Mouse (Mus musculus): Measurements from ENCODE around the gene Iqschfp.

Gene Iqschfp

DNA sequence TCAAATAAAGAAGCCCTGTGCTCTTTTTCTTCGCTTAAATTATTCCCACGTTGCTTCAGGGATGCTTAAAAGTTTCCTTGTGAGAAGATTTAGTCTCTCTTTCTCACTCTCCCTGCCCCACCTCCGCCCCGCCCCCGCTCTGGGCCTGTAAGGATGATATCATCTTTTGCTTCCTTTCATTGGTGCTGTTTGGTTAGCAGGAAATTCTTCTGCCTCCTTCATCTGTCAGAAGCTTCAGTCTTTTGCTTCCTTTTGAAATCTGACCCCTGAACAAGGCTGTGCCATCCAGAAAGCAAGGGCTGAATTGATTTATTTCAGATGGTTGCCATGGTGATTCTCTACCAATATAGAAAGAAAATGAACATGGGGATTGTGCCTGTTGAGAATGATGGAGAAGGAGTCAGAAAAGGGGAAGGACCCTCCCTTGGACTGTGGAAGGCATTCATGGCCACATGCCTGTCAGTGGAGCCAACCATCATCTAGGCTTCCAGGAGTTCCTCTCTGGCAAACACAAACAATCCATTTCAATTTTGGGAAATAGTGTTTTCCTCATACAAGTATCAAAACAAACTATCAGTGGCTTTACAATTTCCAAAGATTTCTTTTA is 62.5 kb downstream of the Iqschfp start:
- DNase-seq (ENCODE audit: low spot score in 2 of 2) = no peak

DNA sequence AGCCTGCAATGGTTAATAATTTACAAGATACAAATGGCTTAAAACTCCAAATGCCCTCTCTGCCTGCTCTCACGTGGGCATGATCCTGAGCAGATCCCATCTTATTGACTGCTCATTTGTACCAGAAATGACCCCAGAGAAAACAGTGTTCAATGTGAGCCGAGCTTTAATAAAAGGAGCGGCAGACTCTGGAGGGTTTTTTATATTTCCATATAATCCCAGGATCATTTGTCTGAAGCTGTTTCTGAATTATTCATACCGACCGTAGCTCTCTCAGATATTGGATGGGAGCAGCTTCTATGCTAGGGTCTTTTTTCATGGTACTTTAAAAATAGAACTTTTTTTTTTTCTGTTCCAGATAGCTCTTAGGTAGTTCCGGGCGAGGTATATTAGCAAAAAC is 67.6 kb downstream of the Iqschfp start:
- no peak for DNase-seq (ENCODE audit: low spot score in 2 of 2)

DNA sequence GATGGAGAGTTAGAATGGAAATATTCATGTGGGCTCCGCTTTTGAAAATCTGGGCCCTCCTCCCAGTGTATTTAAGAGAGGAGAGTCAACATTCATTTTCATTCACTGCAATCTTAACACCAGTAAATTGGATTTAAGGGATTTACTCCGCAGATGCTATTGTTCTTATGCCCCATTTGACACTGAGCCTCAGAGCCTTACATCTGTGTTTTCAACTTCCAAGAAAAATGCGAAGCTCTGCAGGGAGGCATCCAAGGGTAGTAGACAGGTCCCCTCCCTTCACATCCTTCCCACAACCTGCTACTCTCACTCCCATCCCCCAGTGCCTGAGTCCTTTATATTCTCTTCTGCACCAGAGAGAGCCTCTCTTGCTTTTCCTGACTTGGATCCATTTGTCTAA is 68.1 kb downstream of the Iqschfp start:
- no peak for DNase-seq (ENCODE audit: low spot score in 2 of 2)

DNA sequence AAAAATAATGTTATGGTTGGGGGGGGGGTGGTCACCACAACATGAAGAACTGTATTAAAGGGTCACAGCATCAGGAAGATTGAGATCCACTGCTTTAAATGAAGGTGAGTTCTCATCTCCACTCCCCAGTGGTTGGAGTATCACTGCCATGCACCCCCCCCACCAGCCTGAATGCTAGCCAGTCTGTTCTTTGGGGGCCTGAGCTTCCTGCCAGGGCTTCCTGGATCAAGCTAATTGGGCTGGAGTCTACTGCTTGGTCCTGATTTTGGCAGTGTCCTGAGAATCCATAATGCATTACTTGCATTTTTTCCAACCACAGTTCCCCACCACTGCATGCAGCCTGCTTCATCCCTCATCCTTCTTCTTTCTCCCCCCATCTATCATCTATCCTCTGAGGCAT is 68.7 kb downstream of the Iqschfp start:
- DNase-seq (ENCODE audit: low spot score in 2 of 2) = no peak

DNA sequence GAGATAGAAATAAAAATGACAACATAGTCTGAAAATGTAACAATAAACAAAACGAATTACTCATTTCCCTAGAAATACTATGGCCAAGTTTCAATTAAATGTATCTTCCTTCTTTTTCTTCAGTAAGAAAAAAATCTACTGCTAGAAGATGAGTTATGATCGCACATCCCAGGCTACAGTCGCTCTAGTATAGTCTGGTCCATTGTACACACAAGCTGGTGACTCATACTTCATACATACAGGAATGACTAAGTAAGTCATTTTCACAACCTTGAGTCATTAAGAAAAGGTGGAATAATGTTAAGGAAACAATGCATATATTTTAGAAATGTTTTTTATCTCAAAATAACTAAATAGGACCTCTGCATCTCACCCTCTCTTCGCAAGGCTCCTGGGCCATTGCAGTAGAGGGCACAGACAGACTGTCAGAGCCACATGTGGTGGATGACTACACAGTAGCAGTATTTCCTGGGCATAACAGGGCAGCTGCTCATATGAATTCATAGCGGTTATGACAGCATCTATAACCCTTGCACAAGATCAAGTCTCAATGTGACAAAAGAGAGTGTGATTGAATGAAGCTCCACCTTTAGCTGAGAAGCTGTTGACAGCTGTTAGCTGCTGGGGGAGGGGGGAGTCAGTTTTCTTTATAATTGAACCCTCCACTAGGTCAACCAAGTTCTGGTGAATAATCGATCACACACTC is 70.1 kb downstream of the Iqschfp start:
- no peak for DNase-seq (ENCODE audit: low spot score in 2 of 2)

DNA sequence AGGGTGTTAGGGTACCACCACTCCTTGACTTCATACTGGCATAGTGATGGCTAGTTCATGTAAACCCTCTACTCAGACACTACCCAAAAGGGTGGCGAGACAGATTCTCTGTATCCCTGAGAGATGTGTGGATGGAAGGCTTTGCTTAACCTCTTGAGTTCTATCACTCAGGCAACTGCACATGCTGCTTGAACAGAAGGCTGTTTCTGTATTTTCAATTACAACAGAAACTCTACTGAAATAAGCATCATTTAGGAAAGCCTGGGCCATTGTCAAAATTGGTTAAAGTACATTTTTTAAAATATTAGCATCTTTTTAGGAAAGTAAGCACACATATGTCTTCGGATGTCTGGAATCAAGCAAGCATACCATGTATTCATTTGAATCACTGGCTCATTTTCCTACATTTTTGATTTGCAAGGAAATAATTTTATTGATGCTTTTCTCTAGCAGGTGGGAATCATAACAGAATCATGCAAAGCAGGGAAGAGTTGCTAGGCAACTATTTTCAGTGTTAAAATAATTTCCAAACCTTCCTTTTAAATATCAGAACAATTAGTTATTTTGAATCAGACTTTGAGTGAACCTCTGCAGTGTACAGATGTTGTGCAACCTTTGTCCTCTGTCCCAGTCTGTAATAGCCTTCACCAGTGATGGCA is 82.4 kb downstream of the Iqschfp start:
- DNase-seq (ENCODE audit: low spot score in 2 of 2) = no peak

DNA sequence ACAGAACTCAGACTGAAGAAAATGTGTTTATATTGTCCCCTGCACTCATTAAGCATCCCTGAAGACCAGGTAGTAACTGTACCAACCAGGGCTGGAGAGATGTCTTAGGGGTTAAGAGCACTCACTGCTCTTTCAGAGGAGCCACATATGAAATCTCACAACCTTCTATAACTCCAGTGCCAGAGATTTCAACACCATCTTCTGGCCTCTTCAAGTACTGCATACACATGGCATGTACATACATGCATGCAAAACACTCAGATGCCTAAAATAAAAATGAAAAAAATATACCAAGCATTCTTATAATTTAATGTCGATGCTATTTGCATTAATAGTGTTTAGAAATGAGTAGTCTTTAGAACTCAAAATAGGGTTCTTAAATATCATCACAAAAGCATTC is 88.0 kb downstream of the Iqschfp start:
- no peak for DNase-seq (ENCODE audit: low spot score in 2 of 2)

DNA sequence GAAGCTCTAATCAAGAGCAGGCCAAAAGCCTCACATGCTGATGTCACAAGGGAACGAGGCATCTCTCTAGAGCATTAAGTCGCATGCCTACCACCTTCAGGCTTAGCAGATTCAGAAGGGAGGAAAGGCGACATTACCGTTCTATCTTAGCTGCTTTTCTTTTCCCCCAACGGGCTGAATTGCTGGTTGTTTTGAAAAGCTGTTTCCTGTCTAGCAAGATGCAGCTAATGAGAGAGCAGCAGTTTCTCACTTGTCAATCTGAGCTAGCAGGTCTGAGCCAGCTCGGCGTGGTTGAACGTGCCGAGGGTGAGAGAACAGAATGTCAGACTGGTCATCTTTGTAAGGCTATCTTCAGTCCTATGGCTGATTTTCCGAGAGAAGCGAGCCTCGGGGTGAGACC is 91.3 kb downstream of the Iqschfp start:
- no peak for DNase-seq (ENCODE audit: low spot score in 2 of 2)

DNA sequence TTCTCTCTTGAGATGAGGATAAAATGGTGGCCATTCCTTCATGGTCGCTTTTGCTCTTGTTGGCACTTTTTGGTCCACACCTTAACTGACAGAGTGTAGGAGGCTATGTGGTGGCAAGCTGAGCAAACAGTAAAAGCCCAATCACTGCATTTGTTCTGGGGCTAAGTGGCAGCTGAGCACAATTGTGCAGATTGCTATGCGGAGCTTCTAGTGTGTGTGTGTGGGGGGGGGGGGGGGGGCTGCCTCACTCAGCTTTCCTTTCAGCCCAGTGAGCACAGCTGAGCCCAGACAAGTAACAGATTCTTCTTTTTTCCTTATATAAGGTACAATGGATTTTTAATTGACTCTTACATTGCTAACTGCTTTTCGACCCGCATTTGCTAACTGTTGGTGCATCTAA is 110.4 kb downstream of the Iqschfp start:
- DNase-seq (ENCODE audit: low spot score in 2 of 2) = no peak

DNA sequence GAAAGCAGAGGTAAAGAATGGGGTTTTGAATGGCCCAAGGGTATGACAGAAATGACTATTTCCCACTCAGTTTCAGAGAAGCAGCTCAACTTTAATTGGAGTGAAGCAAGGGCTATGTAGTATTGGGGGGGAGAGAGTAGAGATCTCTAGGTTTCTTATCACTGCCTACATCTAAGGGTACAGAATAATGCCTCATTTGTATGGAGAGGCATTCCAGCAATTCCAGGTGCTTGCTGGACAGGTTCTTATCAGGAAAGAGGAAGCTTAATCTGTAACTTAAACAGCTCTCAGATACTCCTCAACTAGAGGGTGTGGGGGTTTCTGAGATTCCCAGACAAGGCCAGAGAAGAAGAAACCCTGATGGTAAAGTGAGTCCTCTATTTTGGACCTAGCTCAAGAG is 120.3 kb downstream of the Iqschfp start:
- no peak for DNase-seq (ENCODE audit: low spot score in 2 of 2)

DNA sequence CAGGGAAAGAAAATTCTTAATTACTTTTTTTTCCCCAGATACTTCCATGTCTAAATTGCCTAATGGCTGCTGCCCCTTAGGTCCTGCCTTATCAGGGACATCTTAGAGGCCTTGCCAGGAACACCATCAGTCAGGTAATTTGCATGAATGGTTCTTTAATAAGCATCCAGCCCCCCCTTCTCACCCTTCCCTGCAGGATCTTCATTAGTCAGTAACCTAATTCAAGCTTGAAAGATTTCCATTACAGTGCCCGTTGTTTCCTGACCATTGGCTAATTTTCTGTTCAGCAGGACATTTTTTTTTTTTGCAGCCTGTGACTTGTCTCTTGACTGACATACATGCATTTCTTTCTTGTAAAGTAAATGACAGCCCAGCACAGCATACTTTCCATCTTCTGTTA is 123.8 kb downstream of the Iqschfp start:
- DNase-seq (ENCODE audit: low spot score in 2 of 2) = no peak

DNA sequence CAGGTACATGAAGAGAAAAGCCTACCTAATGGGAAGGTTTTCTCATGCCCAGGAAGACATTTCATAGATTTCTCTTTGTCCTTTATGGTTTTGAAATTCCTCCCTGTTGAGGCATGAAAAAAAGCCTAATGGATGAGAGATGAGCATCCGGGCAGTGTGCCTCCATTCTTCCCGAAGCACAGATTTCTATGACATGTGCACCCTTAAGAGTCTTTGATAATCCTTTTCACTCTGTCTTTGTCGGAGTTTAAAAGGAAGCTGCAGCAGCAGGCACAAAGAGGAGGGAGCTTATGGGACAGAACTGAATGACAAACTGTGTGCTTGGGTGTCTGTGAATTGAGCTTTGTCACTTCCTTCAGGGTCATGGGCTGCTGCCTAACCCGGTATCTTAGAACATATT is 127.4 kb downstream of the Iqschfp start:
- DNase-seq (ENCODE audit: low spot score in 2 of 2) = no peak

DNA sequence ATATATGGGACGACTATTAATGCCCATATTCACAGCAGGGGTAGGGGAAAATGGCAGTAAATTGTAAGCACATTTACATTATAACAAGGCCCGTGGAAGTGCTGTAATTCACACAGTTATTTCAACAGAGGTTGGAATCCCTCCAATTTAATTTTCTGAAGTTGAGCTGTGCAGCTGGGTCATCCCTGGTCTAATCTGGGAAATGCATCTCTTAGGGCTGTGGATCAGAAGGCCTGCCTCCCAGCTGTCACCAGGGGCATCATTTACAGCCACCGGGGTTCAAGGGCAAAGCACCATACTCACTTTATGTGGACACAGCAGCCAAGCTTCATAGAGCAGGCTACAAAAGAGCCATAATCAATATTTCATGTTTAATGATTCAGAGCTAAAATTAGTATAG is 144.1 kb downstream of the Iqschfp start:
- no peak for DNase-seq (ENCODE audit: low spot score in 2 of 2)

DNA sequence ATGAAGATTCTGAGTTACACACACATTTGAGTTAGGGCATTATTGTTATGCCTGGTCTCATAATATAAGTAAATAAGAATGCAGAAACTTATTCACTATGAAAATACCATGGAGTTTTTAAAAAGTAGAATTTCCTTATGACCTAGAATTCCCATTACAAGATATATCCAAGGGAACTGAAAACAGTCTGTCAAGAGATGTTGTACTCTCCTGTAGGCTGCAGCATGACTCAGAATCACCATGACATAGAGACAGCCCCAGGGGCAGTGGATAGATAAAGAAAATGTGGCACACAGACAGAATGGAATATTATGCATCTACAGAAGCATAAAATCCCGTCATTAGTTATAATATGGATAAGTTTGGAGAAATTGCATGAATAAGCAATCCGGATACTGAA is 150.9 kb downstream of the Iqschfp start:
- DNase-seq (ENCODE audit: low spot score in 2 of 2) = no peak

DNA sequence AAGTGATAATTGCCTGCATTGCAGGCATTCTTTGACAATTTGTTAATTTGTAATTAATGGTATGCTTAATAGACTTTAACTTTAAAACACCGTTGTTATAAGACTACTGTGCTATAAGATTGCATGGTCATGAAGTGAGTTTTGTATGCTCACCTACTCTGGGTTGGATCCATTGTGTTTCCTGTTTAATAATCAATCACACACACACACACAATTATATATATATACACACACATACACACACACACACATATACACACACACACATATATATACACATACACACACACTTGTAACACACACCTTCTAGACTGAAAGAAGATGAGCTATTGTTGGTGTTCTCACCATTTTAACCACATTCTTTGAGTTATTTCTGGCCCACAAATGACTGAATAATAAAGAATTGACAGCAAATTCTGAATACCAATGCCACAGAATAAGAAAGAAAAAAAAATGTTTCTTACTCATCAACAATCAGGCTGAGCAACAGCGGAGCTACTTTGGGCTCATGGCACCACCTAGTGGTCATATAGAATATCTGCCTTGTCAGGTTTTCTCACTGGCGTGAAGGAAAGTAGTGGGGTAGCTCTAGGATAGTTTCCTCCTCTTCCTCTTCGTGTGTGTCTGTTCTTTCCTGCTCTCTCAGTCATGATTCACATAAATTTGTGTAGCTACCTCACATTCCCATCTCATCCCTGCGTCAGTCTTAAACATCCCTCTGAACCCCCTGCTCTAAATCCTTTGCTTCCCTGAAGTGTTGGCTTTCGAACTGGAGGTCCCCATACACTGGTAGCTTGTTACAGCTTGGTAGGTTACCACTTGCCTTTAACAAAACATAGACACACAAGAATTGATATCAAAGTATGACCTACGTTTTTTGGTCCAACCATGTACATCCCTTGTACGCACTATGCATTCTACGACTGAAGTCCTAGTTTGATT is 153.7 kb downstream of the Iqschfp start:
- no peak for DNase-seq (ENCODE audit: low spot score in 2 of 2)

DNA sequence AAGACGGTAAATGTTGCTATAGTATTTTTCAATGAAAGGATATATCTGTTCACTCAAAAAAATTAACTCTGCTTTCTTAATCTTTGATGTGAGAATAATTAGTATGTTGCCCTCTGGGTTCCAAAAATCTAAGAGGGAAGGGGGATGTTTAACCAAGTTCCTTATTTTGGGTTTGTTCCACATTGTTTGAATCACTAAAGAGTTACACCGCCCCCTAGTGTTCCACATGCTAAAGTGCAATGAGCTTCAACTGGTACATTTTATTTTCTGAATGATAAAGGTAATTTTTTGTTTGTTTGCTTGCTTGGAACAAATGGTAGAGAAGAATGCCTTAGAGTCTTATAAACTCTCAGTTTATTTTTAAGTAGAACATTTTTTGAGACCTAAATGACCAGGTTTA is 161.5 kb downstream of the Iqschfp start:
- DNase-seq (ENCODE audit: low spot score in 2 of 2) = no peak

DNA sequence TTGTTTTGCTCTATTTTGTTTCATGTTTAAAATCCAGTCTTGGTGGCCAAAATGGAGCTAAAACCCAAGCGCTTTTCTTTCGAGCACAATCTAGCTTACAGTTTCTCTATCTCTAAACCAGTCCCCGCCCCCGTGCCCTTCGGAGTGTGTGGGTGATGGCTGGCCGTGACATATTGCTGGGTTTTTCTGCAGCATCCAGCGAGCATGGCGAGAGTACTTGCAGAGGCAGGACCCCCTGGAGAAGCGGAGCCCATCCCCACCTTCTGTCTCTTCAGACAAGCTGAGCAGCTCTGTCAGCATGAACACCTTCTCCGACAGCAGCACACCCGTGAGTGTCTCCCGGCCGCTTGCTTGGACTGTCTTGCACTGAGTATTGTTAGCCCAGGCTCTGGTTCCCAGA is 163.0 kb downstream of the Iqschfp start:
- no peak for DNase-seq (ENCODE audit: low spot score in 2 of 2)

DNA sequence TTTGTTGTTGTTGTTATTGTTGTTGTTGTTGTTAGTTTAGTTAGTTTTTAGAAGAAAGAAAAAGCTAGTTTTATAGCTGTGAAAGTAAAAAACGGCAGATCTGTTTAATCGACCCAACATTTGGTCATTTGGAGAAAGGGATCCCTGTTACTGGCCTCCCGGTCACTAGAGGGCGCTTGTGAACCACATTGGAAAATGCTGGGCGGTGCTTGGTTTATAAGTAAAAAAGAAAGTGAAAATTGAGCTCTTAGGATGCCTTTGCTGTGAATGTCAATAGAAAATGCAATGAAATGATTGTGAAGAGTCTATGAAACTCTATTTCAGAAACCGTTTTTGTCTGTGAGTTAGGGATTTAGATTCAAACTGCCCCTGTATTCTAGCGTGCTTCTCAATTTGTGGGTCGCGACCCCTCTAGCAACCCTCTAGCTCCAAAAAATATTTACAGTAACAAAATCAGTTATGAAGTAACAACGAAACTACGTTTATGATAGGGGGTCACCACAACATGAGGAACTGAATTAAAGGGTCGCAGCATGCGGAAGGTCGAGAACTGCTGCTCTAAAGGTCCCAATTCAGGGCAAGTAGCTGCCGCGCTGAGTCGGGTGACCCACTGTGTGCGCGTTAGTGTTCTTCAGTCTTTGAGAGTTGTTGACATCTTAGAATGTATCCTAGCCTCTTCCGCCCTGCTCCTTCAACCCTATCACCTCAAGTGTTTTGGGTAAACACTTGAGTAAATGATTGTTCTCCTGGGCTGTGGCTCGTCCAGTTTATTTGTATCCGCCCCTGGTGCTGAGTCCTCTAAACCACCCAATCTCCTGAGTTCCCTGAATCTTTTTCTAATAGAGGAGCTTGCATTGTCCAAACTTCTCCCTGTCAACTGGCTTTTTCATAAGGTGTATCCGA is 164.6 kb downstream of the Iqschfp start:
- peak; percentile 30 to 76 for DNase-seq (ENCODE audit: low spot score in 2 of 2)

DNA sequence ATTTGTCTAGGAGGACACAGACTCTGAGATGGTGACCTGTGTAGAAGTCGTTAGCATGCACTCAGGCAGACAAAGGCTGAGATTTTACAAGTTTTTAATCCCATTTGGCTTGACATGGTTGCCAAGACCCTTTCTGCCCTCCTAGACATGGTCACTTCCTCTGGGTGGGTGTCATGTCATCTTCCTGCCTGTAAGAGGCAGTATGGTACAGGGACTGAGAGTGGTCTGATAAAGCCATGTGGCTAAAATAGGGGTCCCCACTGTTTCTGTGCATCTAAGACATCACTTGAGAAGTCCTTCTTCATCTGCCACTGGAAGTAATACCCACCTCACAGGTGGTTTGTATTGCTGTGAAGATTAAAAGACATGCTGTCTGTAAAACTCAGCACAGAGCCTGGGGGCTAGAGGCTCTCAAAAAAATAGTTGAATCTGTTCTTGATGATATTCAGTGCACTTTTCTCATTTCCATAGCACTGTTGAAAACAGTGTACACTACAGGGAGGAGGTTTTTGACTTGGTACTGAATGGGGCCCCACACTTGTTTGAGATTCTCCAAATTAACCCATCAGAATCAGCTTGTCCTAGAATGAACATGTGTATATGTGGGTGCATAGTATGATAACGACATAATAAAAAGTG is 167.2 kb downstream of the Iqschfp start:
- DNase-seq (ENCODE audit: low spot score in 2 of 2) = no peak

DNA sequence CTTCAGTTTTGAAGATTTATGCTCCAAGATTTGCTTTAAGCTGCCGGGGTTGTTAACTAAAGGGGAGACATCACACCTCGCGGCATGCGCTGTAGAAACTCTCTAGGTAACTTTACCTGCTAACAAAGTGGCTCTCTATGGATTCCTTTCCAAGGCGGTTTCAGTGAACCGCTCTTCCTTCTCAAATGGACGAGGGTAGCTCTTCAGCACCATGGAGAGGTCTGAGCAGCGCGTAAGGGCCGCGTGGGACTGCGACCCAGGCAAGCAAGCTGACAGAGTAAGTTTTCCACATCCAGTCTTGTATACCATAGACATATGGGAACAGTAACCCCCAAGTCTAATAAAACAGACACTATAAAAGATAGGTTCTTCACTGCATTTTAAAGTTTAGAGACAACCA is 172.7 kb downstream of the Iqschfp start, which contains the start of gene Schip1:
TSS of gene Schip1 (plus strand) at position 72 of the 400 bp plus-strand sequence.
- DNase-seq (ENCODE audit: low spot score in 2 of 2) = no peak
